Mouse (Mus musculus): ENCODE results near the gene Tfeb. TPM values are rescaled to one million over a fixed set of nuclear protein-coding genes. Genes with fewer than 3 reads are reported as not detected.

Gene Tfeb
- 5.6 and 5.8 TPM in 2 replicates for polyA plus RNA-seq (2016; fragmentation: Nextera tagmentation; extraction: Ambion mirVana)

DNA sequence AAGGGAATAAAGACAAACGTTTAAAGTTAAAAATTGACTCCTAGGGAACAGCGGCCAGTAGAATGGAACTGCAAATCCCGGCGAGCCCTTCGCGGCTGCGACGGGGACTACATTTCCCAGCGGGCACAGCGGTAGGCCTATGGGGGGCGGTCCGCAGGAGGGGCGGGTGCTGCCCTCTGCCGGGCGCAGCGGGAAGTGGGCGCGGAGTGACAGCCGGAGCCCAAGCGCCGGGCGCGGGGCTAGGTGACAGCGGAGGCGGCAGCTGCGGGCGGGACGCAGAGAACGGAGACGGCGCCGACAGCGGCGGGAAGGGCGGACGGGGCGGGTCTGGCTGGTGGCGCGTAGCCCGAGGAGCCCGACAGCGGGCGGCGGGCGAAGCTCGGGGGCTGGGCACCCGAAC lies at the start of gene Tfeb:
TSS of gene Tfeb (plus strand) at position 175 of the 400 bp plus-strand sequence.
- H3K27me3 ChIP-seq (replicated peaks) = peaks cover 43% of the 10 kb centered on the region
- peak within 1 kb of the TSS; percentile 74 for H3K9ac ChIP-seq
- peak within 1 kb of the TSS; percentile 76 for H3K27ac ChIP-seq
- H3K36me3 ChIP-seq = no peaks in the 10 kb centered on the region
- peak within 1 kb of the TSS; percentile 100 for H3K4me2 ChIP-seq
- no peaks in the 10 kb centered on the region for H3K9me3 ChIP-seq (replicated peaks)
- ATAC-seq = peak; percentile 81
- H3K4me1 ChIP-seq = peaks cover 34% of the 10 kb centered on the region
- under 1% methylated on average over 47 of the region's 47 CpGs for WGBS (ENCODE audit: insufficient replicate concordance)
- H3K4me3 ChIP-seq = peak within 1 kb of the TSS; percentile 68

DNA sequence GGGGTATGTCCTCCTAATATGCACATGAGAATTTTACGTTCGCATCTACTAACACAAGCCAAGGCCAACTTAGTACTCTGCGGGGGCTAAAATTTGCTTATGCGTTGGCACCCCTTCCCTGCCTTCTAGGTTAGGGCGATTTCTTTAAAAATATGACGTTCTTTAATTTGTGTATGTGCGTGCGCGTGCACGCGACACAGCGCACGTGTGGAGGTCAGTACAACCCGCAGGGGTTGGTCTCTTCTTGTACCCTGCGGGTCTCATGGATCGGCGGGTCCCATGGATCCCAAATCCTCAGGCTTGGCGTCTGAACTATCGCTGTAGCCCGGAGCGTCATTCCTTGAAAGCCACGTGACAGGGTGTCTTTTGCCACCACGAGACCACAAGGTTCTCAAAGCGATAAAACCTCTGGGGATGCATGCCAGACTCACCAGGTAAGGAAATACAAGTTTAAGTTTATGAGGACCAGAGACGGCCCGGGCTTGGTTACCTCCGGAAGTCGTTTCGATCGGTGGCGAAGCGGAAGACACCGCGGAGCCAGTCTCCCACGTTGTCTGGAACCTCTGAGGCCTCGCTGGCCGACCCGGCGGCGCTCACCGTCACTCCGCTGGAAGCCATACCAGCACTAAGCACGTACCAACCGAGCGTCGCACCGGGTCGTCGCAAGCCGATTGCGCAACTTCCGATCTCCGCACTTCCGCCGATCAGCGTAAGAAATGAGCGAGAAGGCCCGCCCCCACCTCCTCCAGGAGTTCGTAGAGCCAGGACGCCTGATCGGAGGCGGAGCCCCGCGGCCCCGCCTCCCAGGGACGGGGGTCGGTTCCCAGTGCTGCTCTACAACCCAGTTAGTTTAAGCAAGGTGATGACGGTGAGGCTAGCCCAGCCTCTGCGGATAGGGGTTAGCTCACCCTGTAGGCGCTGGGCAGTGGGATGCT lies 49.2 kb upstream of the Tfeb start:
- peak; percentile 86 for ATAC-seq
- under 1% methylated on average over 70 of the region's 70 CpGs for WGBS (ENCODE audit: insufficient replicate concordance)

DNA sequence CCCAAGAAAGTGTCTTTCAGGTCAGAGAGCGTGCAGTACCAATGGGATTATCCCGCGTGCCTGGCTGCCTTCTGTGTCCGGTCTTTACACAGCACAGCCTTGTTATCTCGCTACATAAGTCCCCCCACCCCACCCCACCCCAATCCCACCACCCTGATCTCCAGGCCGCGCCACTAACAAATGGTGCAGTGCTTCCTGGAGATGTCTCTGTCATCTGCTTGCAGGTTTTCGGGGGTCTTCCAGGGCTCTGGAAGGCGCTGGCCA lies 48.6 kb upstream of the Tfeb start, which contains the start of gene Tomm6:
TSS of gene Tomm6 (minus strand) at position 43 of the 264 bp plus-strand sequence.
- under 1% methylated on average over 9 of the region's 9 CpGs for WGBS (ENCODE audit: insufficient replicate concordance)
- Histone ChIP-seq H3K27me3 (replicated peaks) (peaks cover 32% of the 10 kb centered on the region), H3K27ac (peak within 1 kb of the TSS; percentile 83), H3K4me3 (peak within 1 kb of the TSS; percentile 79), H3K9me3 (replicated peaks) (no peaks in the 10 kb centered on the region), H3K36me3 (peaks cover 34% of the 10 kb centered on the region), H3K4me1 (peaks cover 39% of the 10 kb centered on the region), H3K9ac (peak within 1 kb of the TSS; percentile 75), H3K4me2 (peak within 1 kb of the TSS; percentile 99)
- no peak for ATAC-seq

More for the DNA sequence above, 49.2 kb upstream of the Tfeb start:
- Histone ChIP-seq H3K9ac (peak overlapping the region; percentile 75), H3K27ac (peak overlapping the region; percentile 83), H3K4me1 (peaks cover 44% of the 10 kb centered on the region), H3K4me2 (peak overlapping the region; percentile 99), H3K27me3 (replicated peaks) (peaks cover 27% of the 10 kb centered on the region), H3K9me3 (replicated peaks) (no peaks in the 10 kb centered on the region), H3K4me3 (peak overlapping the region; percentile 79), H3K36me3 (peaks cover 40% of the 10 kb centered on the region)

DNA sequence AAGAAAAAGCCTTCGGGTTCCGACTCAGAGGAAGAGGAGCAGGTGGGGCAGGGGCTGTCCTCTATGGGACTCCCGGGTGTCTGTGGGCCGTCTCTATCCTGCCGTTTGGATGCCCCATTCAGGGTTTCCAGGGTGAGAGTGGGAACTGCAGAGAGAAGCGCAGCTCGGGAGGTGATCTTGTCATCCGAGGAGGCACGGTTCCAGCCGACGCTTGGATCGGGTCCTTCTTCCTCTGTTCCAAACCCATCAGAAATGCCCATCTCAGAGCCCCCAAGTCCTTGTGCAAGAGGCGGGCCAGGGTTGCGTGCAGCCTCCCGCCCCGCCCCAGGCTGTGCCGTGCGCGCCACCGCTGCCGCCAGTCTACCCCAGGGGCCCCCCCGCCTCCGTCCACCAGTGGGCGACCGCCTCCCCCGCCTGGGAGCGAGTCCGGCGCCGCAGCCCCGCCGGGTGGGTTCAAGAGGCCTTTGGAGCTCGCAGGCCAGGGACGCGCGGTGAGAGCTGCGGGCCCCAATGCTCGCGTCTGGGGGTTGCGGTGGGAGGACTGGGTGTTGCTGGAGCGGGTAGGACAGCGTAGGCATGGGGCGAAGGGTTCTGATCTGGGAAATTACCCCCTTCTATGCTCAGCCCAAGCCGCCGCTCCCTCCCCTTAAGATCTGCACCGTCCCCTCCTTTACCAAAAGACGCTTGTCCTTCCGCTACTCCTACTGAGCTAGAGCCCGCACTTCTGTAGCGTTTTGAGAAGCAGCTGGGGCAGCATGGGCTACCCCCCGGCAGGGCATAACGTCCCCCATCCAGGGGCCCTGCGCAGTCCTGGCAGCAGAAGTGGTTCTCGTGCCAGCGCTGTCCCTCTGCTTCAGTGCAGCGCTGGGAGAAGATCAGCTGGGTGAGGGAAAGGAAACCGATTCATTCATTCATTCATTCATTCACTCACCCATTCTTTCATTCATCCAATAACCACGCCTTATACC lies 47.9 kb upstream of the Tfeb start, which contains the start of gene Frs3:
TSS of gene Frs3 (plus strand) at position 423 of the 968 bp plus-strand sequence.
- Histone ChIP-seq H3K9ac (peak within 1 kb of the TSS; percentile 75), H3K27me3 (replicated peaks) (peaks cover 38% of the 10 kb centered on the region), H3K4me1 (peaks cover 42% of the 10 kb centered on the region), H3K27ac (peak within 1 kb of the TSS; percentile 83), H3K4me2 (peak within 1 kb of the TSS; percentile 99), H3K9me3 (replicated peaks) (no peaks in the 10 kb centered on the region), H3K36me3 (peaks cover 29% of the 10 kb centered on the region), H3K4me3 (peak within 1 kb of the TSS; percentile 79)
- WGBS (ENCODE audit: insufficient replicate concordance) = 2% methylated on average over 58 of the region's 58 CpGs
- peak; percentile 74 for ATAC-seq

- no peak overlapping the region for H3K27ac ChIP-seq
- H3K4me1 ChIP-seq = peaks cover 49% of the 10 kb centered on the region
- no peaks in the 10 kb centered on the region for H3K9me3 ChIP-seq (replicated peaks)
- WGBS (ENCODE audit: insufficient replicate concordance) = 83% methylated on average over 8 of the region's 8 CpGs
- peak overlapping the region; percentile 99 for H3K4me2 ChIP-seq
- H3K9ac ChIP-seq = no peak overlapping the region
- H3K27me3 ChIP-seq (replicated peaks) = peaks cover 45% of the 10 kb centered on the region
- peaks cover 19% of the 10 kb centered on the region for H3K36me3 ChIP-seq
- no peak for ATAC-seq
- peak overlapping the region; percentile 79; the same call in 1 of the 2 replicates for H3K4me3 ChIP-seq
Observed at GRCm38 (mm10) chr17:47689894-47690293, 46.9 kb upstream of the Tfeb start.

DNA sequence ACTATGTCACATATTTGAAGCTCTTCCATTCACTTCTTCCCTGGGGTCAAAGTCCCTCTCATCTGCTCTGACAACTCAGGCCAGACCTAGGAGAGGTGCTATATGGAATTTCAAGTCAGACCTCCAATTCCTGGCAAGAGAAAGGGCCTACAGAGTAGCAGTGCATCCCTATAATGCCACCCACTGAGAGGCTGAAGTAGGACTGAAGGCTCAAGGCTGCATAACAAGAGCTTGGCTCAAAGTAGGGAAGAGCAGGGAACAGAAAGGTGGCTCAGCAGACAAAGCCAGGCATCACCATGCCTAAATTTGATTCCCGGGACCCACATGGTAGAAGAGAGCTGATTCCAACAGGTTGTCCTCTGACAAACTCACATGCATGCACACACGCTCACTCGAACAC lies 45.2 kb upstream of the Tfeb start:
- Histone ChIP-seq H3K4me2 (no peak overlapping the region), H3K27ac (no peak overlapping the region), H3K4me3 (no peak overlapping the region), H3K4me1 (peaks cover 47% of the 10 kb centered on the region), H3K36me3 (peaks cover 2% of the 10 kb centered on the region; the same call in 1 of the 2 replicates), H3K27me3 (replicated peaks) (peaks cover 63% of the 10 kb centered on the region), H3K9ac (no peak overlapping the region), H3K9me3 (replicated peaks) (no peaks in the 10 kb centered on the region)
- ATAC-seq = no peak
- WGBS (ENCODE audit: insufficient replicate concordance) = 88% methylated on average over 3 of the region's 3 CpGs

GRCm38 (mm10) chr17:47693671-47694441 lies 43.0 kb upstream of the Tfeb start:
- 44% methylated on average over 13 of the region's 13 CpGs for WGBS (ENCODE audit: insufficient replicate concordance)

DNA sequence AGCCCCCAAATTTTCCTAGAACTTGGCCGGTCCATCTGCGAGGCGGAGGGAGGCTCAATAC lies 42.6 kb upstream of the Tfeb start, which contains the start of gene Gm21981:
TSS of gene Gm21981 (minus strand) at position 14 of the 61 bp plus-strand sequence.
- H3K27ac ChIP-seq = 0 out of 2 replicates have a peak within 1 kb of the TSS, but pooled peaks have one; percentile 8
- peaks cover 82% of the 10 kb centered on the region for H3K27me3 ChIP-seq (replicated peaks)

More at GRCm38 (mm10) chr17:47693671-47694441, 43.0 kb upstream of the Tfeb start:
- Histone ChIP-seq H3K4me1 (peaks cover 39% of the 10 kb centered on the region), H3K4me3 (peak overlapping the region; percentile 71), H3K9ac (peak overlapping the region; percentile 77), H3K36me3 (no peaks in the 10 kb centered on the region), H3K4me2 (peak overlapping the region; percentile 92), H3K27me3 (replicated peaks) (peaks cover 82% of the 10 kb centered on the region), H3K27ac (no peak overlapping the region), H3K9me3 (replicated peaks) (no peaks in the 10 kb centered on the region)
- no peak for ATAC-seq

DNA sequence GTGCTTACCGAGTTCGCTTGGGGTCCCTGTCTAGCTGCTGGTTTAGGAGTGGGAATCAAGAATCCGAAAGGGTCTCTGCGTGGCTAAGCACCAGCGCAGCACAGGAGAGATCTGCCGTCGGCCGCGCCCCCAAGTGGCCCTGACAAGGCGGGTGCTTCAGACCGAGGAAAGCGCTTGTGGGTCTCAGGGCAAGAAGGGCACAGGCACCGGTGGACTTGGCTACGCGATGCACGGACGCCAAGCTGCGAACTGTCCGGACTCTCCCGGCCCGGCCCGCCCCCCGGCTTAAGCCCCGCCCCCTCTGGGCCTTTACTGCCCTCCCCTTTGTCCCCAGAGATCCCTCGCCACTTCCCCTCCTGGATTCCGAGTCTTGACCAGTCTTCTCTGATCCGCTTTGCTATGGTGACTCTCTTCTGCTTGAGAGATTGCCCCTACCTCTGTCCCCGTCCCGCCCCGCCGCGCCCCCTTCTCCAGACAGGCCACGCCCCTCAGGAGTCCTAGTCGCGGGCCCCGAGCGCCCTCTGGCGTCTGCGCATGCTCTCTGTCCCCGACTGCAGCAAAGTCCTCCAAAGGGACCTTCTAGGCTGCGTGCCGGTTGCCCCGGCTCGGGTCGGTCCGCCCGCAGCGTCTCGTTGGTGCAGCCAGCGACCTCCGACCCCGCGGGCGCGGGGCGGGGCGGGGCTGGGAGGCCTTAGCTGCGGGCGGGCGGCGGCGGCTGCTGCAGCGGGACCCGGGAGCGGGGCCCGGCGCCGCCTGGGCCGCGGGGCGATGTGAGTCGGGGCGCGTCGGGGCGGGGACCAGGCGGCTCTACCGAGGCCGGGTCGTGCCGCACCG lies 42.1 kb upstream of the Tfeb start, which contains the start of gene Prickle4:
TSS of gene Prickle4 (minus strand) at position 234 of the 834 bp plus-strand sequence.
- Histone ChIP-seq H3K27me3 (replicated peaks) (peaks cover 79% of the 10 kb centered on the region), H3K4me3 (peak within 1 kb of the TSS; percentile 71), H3K9me3 (replicated peaks) (no peaks in the 10 kb centered on the region), H3K4me1 (peaks cover 31% of the 10 kb centered on the region), H3K4me2 (peak within 1 kb of the TSS; percentile 92), H3K27ac (0 out of 2 replicates have a peak within 1 kb of the TSS, but pooled peaks have one; percentile 8), H3K9ac (peak within 1 kb of the TSS; percentile 77), H3K36me3 (no peaks in the 10 kb centered on the region)
- WGBS (ENCODE audit: insufficient replicate concordance) = under 1% methylated on average over 79 of the region's 82 CpGs
- ATAC-seq = peak; percentile 88

More for the DNA sequence above, 42.6 kb upstream of the Tfeb start, which contains the start of gene Gm21981:
- Histone ChIP-seq H3K9ac (peak within 1 kb of the TSS; percentile 77), H3K4me1 (peaks cover 35% of the 10 kb centered on the region), H3K4me2 (peak within 1 kb of the TSS; percentile 92), H3K9me3 (replicated peaks) (no peaks in the 10 kb centered on the region), H3K4me3 (peak within 1 kb of the TSS; percentile 71), H3K36me3 (no peaks in the 10 kb centered on the region)
- 0% methylated on average over 3 of the region's 3 CpGs for WGBS (ENCODE audit: insufficient replicate concordance)
- ATAC-seq = no peak

GRCm38 (mm10) chr17:47695337-47695710 lies 41.5 kb upstream of the Tfeb start:
- WGBS (ENCODE audit: insufficient replicate concordance) = under 1% methylated on average over 22 of the region's 23 CpGs
- peaks cover 73% of the 10 kb centered on the region for H3K27me3 ChIP-seq (replicated peaks)
- H3K4me3 ChIP-seq = peak overlapping the region; percentile 71
- H3K4me1 ChIP-seq = peaks cover 27% of the 10 kb centered on the region
- H3K36me3 ChIP-seq = no peaks in the 10 kb centered on the region
- H3K9ac ChIP-seq = peak overlapping the region; percentile 77
- peak overlapping the region; percentile 92 for H3K4me2 ChIP-seq
- no peak overlapping the region for H3K27ac ChIP-seq
- H3K9me3 ChIP-seq (replicated peaks) = no peaks in the 10 kb centered on the region
- no peak for ATAC-seq
